Mouse (Mus musculus): ENCODE results near the gene 1700034J05Rik. TPM values are rescaled to one million over a fixed set of nuclear protein-coding genes. Genes with fewer than 3 reads are reported as not detected.

Gene 1700034J05Rik
- polyA plus RNA-seq, 1 experiment: 0.02 TPM

- peaks cover 82% of the 10 kb centered on the region for H3K79me2 ChIP-seq (ENCODE audit: control insufficient read depth, insufficient read depth)
- no peaks in the 10 kb centered on the region for H3K36me3 ChIP-seq (ENCODE audit: control insufficient read depth, insufficient read depth)
- H3K4me2 ChIP-seq (ENCODE audit: low read depth): peak overlapping the region; percentile 65
- TF ChIP-seq MYOD1 (IDR thresholded peaks at IDR 0.05; ENCODE audit: control insufficient read depth in 1 of 3, insufficient read length in 2 of 3, low read depth in 2 of 3) (no peak), TCF3 (IDR thresholded peaks at IDR 0.05; ENCODE audit: insufficient read length, low read depth) (no peak), USF1 (IDR thresholded peaks at IDR 0.05; ENCODE audit: low read depth) (no peak), TCF12 (IDR thresholded peaks at IDR 0.05; ENCODE audit: insufficient read depth, poor library complexity, severe bottlenecking) (no peak), POLR2AphosphoS2 (IDR thresholded peaks at IDR 0.05; ENCODE audit: insufficient read length, low read depth) (no peak)
- H3K4me3 ChIP-seq: no peak overlapping the region
- no peak overlapping the region for H3ac ChIP-seq (ENCODE audit: control insufficient read depth, insufficient read length)
- H3K27me3 ChIP-seq (ENCODE audit: control insufficient read depth, insufficient read depth, insufficient read length): no peaks in the 10 kb centered on the region
Observed at GRCm38 (mm10) chr6:146913489-146914198, 40.6 kb downstream of the 1700034J05Rik start.

- no peaks in the 10 kb centered on the region for H3K27me3 ChIP-seq (ENCODE audit: control insufficient read depth, insufficient read depth, insufficient read length)
- H3K79me2 ChIP-seq (ENCODE audit: control insufficient read depth, insufficient read depth): peaks cover 79% of the 10 kb centered on the region
- H3K36me3 ChIP-seq (ENCODE audit: control insufficient read depth, insufficient read depth): no peaks in the 10 kb centered on the region
- TF ChIP-seq TCF3 (IDR thresholded peaks at IDR 0.05; ENCODE audit: insufficient read length, low read depth) (no peak), REST (IDR thresholded peaks at IDR 0.05; ENCODE audit: insufficient read depth, insufficient read length) (no peak), MYOD1 (IDR thresholded peaks at IDR 0.05; ENCODE audit: control insufficient read depth in 1 of 3, insufficient read length in 2 of 3, low read depth in 2 of 3) (no peak), TCF12 (IDR thresholded peaks at IDR 0.05; ENCODE audit: insufficient read depth, poor library complexity, severe bottlenecking) (no peak)
- H3K4me2 ChIP-seq (ENCODE audit: low read depth): peak overlapping the region; percentile 65
- no peak overlapping the region for H3ac ChIP-seq (ENCODE audit: control insufficient read depth, insufficient read length)
- no peak overlapping the region for H3K4me3 ChIP-seq
Observed at GRCm38 (mm10) chr6:146912835-146913488, 41.3 kb downstream of the 1700034J05Rik start.

GRCm38 (mm10) chr6:146910801-146911200, 43.4 kb downstream of the 1700034J05Rik start:
- Histone ChIP-seq H3K4me2 (ENCODE audit: low read depth) (peak overlapping the region; percentile 74), H3K36me3 (ENCODE audit: control insufficient read depth, insufficient read depth) (no peaks in the 10 kb centered on the region), H3ac (ENCODE audit: control insufficient read depth, insufficient read length) (no peak overlapping the region), H3K27me3 (ENCODE audit: control insufficient read depth, insufficient read depth, insufficient read length) (no peaks in the 10 kb centered on the region), H3K79me2 (ENCODE audit: control insufficient read depth, insufficient read depth) (peaks cover 75% of the 10 kb centered on the region), H3K4me3 (no peak overlapping the region)
- TF ChIP-seq POLR2AphosphoS2 (IDR thresholded peaks at IDR 0.05; ENCODE audit: insufficient read length, low read depth) (no peak), CEBPB (IDR thresholded peaks at IDR 0.05; ENCODE audit: insufficient read depth, poor library complexity, severe bottlenecking) (no peak), TCF3 (IDR thresholded peaks at IDR 0.05; ENCODE audit: insufficient read length, low read depth) (no peak), MAX (IDR thresholded peaks at IDR 0.05; ENCODE audit: low read depth) (no peak), TCF12 (IDR thresholded peaks at IDR 0.05; ENCODE audit: insufficient read depth, poor library complexity, severe bottlenecking) (no peak), POLR2A (IDR thresholded peaks at IDR 0.05; ENCODE audit: insufficient read length, low read depth) (no peak), REST (IDR thresholded peaks at IDR 0.05; ENCODE audit: insufficient read depth, insufficient read length) (no peak), MYOG (IDR thresholded peaks at IDR 0.05; ENCODE audit: control insufficient read depth in 1 of 3, insufficient read depth in 1 of 3, insufficient read length in 2 of 3, low read depth in 2 of 3) (no peak), USF1 (IDR thresholded peaks at IDR 0.05; ENCODE audit: low read depth) (no peak), MYOD1 (IDR thresholded peaks at IDR 0.05; ENCODE audit: control insufficient read depth in 1 of 3, insufficient read length in 2 of 3, low read depth in 2 of 3) (no peak), E2F4 (IDR thresholded peaks at IDR 0.05; ENCODE audit: insufficient read depth) (no peak), SRF (IDR thresholded peaks at IDR 0.05; ENCODE audit: control insufficient read depth, insufficient read length, low read depth) (no peak)

- TF ChIP-seq E2F4 (IDR thresholded peaks at IDR 0.05; ENCODE audit: insufficient read depth): no peak
- TF ChIP-seq MYOG (IDR thresholded peaks at IDR 0.05; ENCODE audit: control insufficient read depth in 1 of 3, insufficient read depth in 1 of 3, insufficient read length in 2 of 3, low read depth in 2 of 3): peak in 2 of 3 experiments; percentile 71 to 81
- TF ChIP-seq TCF3 (IDR thresholded peaks at IDR 0.05; ENCODE audit: insufficient read length, low read depth): no peak
- peak; percentile 43 for TF ChIP-seq MAX (IDR thresholded peaks at IDR 0.05; ENCODE audit: low read depth)
- TF ChIP-seq USF1 (IDR thresholded peaks at IDR 0.05; ENCODE audit: low read depth): no peak
- TF ChIP-seq REST (IDR thresholded peaks at IDR 0.05; ENCODE audit: insufficient read depth, insufficient read length): no peak
- no peak for TF ChIP-seq POLR2AphosphoS2 (IDR thresholded peaks at IDR 0.05; ENCODE audit: insufficient read length, low read depth)
- TF ChIP-seq MYOD1 (IDR thresholded peaks at IDR 0.05; ENCODE audit: control insufficient read depth in 1 of 3, insufficient read length in 2 of 3, low read depth in 2 of 3): peak; percentile 31 to 81 (median 74)
- peak; percentile 86 for TF ChIP-seq TCF12 (IDR thresholded peaks at IDR 0.05; ENCODE audit: insufficient read depth, poor library complexity, severe bottlenecking)
- no peak for TF ChIP-seq POLR2A (IDR thresholded peaks at IDR 0.05; ENCODE audit: insufficient read length, low read depth)
- peak; percentile 76 for TF ChIP-seq CEBPB (IDR thresholded peaks at IDR 0.05; ENCODE audit: insufficient read depth, poor library complexity, severe bottlenecking)
- no peak for TF ChIP-seq SRF (IDR thresholded peaks at IDR 0.05; ENCODE audit: control insufficient read depth, insufficient read length, low read depth)
- no peak overlapping the region for H3ac ChIP-seq (ENCODE audit: control insufficient read depth, insufficient read length)
- H3K36me3 ChIP-seq (ENCODE audit: control insufficient read depth, insufficient read depth): no peaks in the 10 kb centered on the region
- peak overlapping the region; percentile 74 for H3K4me2 ChIP-seq (ENCODE audit: low read depth)
- H3K4me3 ChIP-seq: no peak overlapping the region
- H3K27me3 ChIP-seq (ENCODE audit: control insufficient read depth, insufficient read depth, insufficient read length): no peaks in the 10 kb centered on the region
- peaks cover 75% of the 10 kb centered on the region for H3K79me2 ChIP-seq (ENCODE audit: control insufficient read depth, insufficient read depth)
Observed at GRCm38 (mm10) chr6:146909725-146910489, 44.3 kb downstream of the 1700034J05Rik start.
